Comparison of ENCODE assay signal across 7 mouse cellular contexts in genomic region chrX:102189581-102189980, GRCm38 (mm10). TPM values are rescaled to one million over a fixed set of nuclear protein-coding genes. Genes with fewer than 3 reads are reported as not detected.
DNase-seq lines count a peak whose midpoint lies in the region; ATAC-seq and TF ChIP-seq lines count a peak whose summit lies in the region.

No protein-coding gene starts in this region.

- peak overlapping the region; percentile 64; the same call in 1 of the 2 replicates for H3K4me3 ChIP-seq in hindbrain, embryonic 10.5 days
- H3K4me3 ChIP-seq in hindbrain, postnatal 0 days (ENCODE audit: low read length) = no peak overlapping the region
- H3K4me3 ChIP-seq in MEL (ENCODE audit: control insufficient read depth in 1 of 2, insufficient read depth in 1 of 2, low read depth in 2 of 2, low read length in 2 of 2) = peak overlapping the region; percentile 70 to 90

- H3K27ac ChIP-seq in hindbrain, embryonic 10.5 days = peak overlapping the region; percentile 93
- H3K27ac ChIP-seq in hindbrain, postnatal 0 days = no peak overlapping the region
- H3K27ac ChIP-seq in MEL (ENCODE audit: control insufficient read depth, low read depth, low read length) = peak overlapping the region; percentile 72

- H3K4me1 ChIP-seq in hindbrain, embryonic 10.5 days (replicated peaks) = peaks cover 7% of the 10 kb centered on the region; the same call in 1 of the 2 replicates
- H3K4me1 ChIP-seq in hindbrain, postnatal 0 days (ENCODE audit: insufficient read depth, low read length) = no peaks in the 10 kb centered on the region; the same call in 1 of the 2 replicates
- H3K4me1 ChIP-seq in MEL (ENCODE audit: control insufficient read depth in 1 of 2, insufficient read depth in 2 of 2, low read length in 2 of 2) = peaks cover 0 to 6% of the 10 kb centered on the region in 2 experiments; a peak in 1 of 4 replicates

- TF ChIP-seq RAD21 in MEL (IDR thresholded peaks at IDR 0.05; ENCODE audit: low read depth, low read length) = no peak

- H3K9ac ChIP-seq in hindbrain, postnatal 0 days (replicated peaks; ENCODE audit: low read length) = no peak overlapping the region
- H3K9ac ChIP-seq in MEL (ENCODE audit: control insufficient read depth, low read depth, low read length, poor library complexity, severe bottlenecking) = peak overlapping the region; percentile 58

- no peak for TF ChIP-seq POLR2A in MEL (IDR thresholded peaks at IDR 0.05; ENCODE audit: control insufficient read depth in 1 of 2, insufficient read depth in 1 of 2, low read depth in 1 of 2, low read length in 2 of 2, poor library complexity in 1 of 2)

- 51% methylated on average over 5 of the region's 5 CpGs for WGBS in hindbrain, embryonic 10.5 days
- 50% methylated on average over 5 of the region's 5 CpGs for WGBS in hindbrain, postnatal 0 days

- H3K9me3 ChIP-seq in hindbrain, embryonic 10.5 days = no peaks in the 10 kb centered on the region
- H3K9me3 ChIP-seq in hindbrain, postnatal 0 days (ENCODE audit: low read length) = no peaks in the 10 kb centered on the region
- no peaks in the 10 kb centered on the region for H3K9me3 ChIP-seq in MEL (replicated peaks; ENCODE audit: insufficient read depth, low read length)

- H3K79me2 ChIP-seq in MEL (ENCODE audit: control insufficient read depth, insufficient read depth, low read length, poor library complexity) = peaks cover 34% of the 10 kb centered on the region

- TF ChIP-seq CTCF in hindbrain, postnatal 0 days (IDR thresholded peaks at IDR 0.05; ENCODE audit: low read depth) = no peak
- no peak for TF ChIP-seq CTCF in MEL (IDR thresholded peaks at IDR 0.05 in 2 of 3, conservative IDR thresholded peaks at IDR 0.05 in 1 of 3; ENCODE audit: control insufficient read depth in 1 of 3, insufficient read depth in 1 of 3, low read depth in 2 of 3, low read length in 3 of 3, poor library complexity in 1 of 3, severe bottlenecking in 1 of 3)

- TF ChIP-seq EP300 in MEL (IDR thresholded peaks at IDR 0.05; ENCODE audit: low read depth in 1 of 2, low read length in 2 of 2) = no peak

- H3K4me2 ChIP-seq in hindbrain, postnatal 0 days (ENCODE audit: low read depth, low read length) = no peak overlapping the region; the same call in 1 of the 2 replicates

- no peak for DNase-seq in hindbrain, embryonic 10.5 days (ENCODE audit: low spot score)
- DNase-seq in hindbrain, postnatal 0 days (ENCODE audit: low spot score) = no peak
- peak; percentile 64 for DNase-seq in MEL (ENCODE audit: low read depth, low spot score)
- no peak for DNase-seq in frontal cortex, adult 2 months (ENCODE audit: extremely low spot score in 1 of 2, low spot score in 1 of 2)

- peaks cover 30% of the 10 kb centered on the region for H3K36me3 ChIP-seq in hindbrain, embryonic 10.5 days
- no peaks in the 10 kb centered on the region for H3K36me3 ChIP-seq in hindbrain, postnatal 0 days (ENCODE audit: insufficient read depth, low read length)
- H3K36me3 ChIP-seq in MEL (ENCODE audit: control insufficient read depth in 1 of 2, insufficient read depth in 2 of 2, low read length in 2 of 2) = peaks cover 10% of the 10 kb centered on the region in 2 experiments; a peak in 3 of 4 replicates

- ATAC-seq in hindbrain, postnatal 0 days = no peak; the same call in 1 of the 2 replicates
- 0 out of 2 replicates have a peak, but pooled peaks have one; percentile 6 for ATAC-seq in erythroid progenitor cell, adult 5-6 weeks (replicated peaks; ENCODE audit: low FRiP score, poor library complexity, severe bottlenecking)
- ATAC-seq in megakaryocyte-erythroid progenitor cell, adult 5-6 weeks (replicated peaks; ENCODE audit: low FRiP score, low TSS enrichment, poor library complexity, severe bottlenecking) = peak; percentile 37; the same call in 1 of the 2 replicates
- no peak for ATAC-seq in cerebellum, adult (ENCODE audit: insufficient number of reproducible peaks, low FRiP score, low TSS enrichment)

- peaks cover 8% of the 10 kb centered on the region for H3K27me3 ChIP-seq in hindbrain, embryonic 10.5 days (ENCODE audit: insufficient read depth, poor library complexity, severe bottlenecking)
- no peaks in the 10 kb centered on the region for H3K27me3 ChIP-seq in hindbrain, postnatal 0 days (ENCODE audit: insufficient read depth, low read length)
- H3K27me3 ChIP-seq in MEL (ENCODE audit: control insufficient read depth in 1 of 2, insufficient read depth in 2 of 2, low read length in 2 of 2) = no peaks in the 10 kb centered on the region

TF ChIP-seq in MEL, 35 proteins besides CTCF, POLR2A, EP300 and RAD21:
- TF ChIP-seq GABPA (IDR thresholded peaks at IDR 0.05; ENCODE audit: low read depth, low read length) (no peak), SMC3 (IDR thresholded peaks at IDR 0.05; ENCODE audit: low read depth, low read length) (no peak), E2F4 (IDR thresholded peaks at IDR 0.05; ENCODE audit: borderline replicate concordance, low read depth, low read length) (no peak), USF1 (IDR thresholded peaks at IDR 0.05; ENCODE audit: low read depth, low read length) (no peak), POLR2AphosphoS5 (IDR thresholded peaks at IDR 0.05; ENCODE audit: borderline replicate concordance, low read depth, low read length) (no peak), ZC3H11A (IDR thresholded peaks at IDR 0.05; ENCODE audit: low read depth, low read length) (no peak), USF2 (IDR thresholded peaks at IDR 0.05; ENCODE audit: borderline replicate concordance in 1 of 2, insufficient read depth in 1 of 2, low read depth in 1 of 2, low read length in 2 of 2) (no peak), NRF1 (IDR thresholded peaks at IDR 0.05; ENCODE audit: insufficient read depth, low read depth, low read length, poor library complexity, severe bottlenecking) (no peak), CHD1 (IDR thresholded peaks at IDR 0.05; ENCODE audit: low read depth, low read length) (no peak), TCF12 (IDR thresholded peaks at IDR 0.05; ENCODE audit: low read depth, low read length) (no peak), ZNF384 (IDR thresholded peaks at IDR 0.05; ENCODE audit: low read depth, low read length) (no peak), NELFE (IDR thresholded peaks at IDR 0.05; ENCODE audit: low read depth, low read length) (no peak), TBP (IDR thresholded peaks at IDR 0.05; ENCODE audit: low read depth, low read length) (no peak), SIN3A (IDR thresholded peaks at IDR 0.05; ENCODE audit: low read length) (no peak; the same call in 1 of the 2 replicates), RCOR1 (IDR thresholded peaks at IDR 0.05; ENCODE audit: low read depth, low read length) (no peak), MYC (IDR thresholded peaks at IDR 0.05; ENCODE audit: low read depth, low read length) (no peak), HCFC1 (IDR thresholded peaks at IDR 0.05; ENCODE audit: low read depth, low read length) (no peak), MAFK (IDR thresholded peaks at IDR 0.05; ENCODE audit: borderline replicate concordance, low read depth, low read length) (no peak)

RNA-seq across cellular contexts. Expression of gene Rps4x, which starts 0.4 kb away (rescaled TPM):
- 569 and 666 TPM in 2 replicates for polyA plus RNA-seq in hindbrain, embryonic 10.5 days (2016; fragmentation: Nextera tagmentation; extraction: Ambion mirVana)
- total RNA-seq in hindbrain, postnatal 0 days (2014; rRNA removed) = 649 and 725 TPM in 2 replicates
- 376 and 394 TPM in 2 replicates for polyA plus RNA-seq in hindbrain, postnatal 0 days (2015; fragmentation: Nextera tagmentation; extraction: Ambion mirVana)
- 2,489 and 2,760 TPM in 2 replicates for total RNA-seq in MEL (2012; rRNA removed)
- 1,000 to 10,000 TPM in 1 of 2 experiments, not detected in 1; 1,993 TPM for polyA plus RNA-seq in MEL (2012; ENCODE audit: insufficient read depth in 1 of 2, insufficient read length in 2 of 2, low read depth in 1 of 2, low replicate concordance in 2 of 2, missing spikeins in 1 of 2)
- 982 and 1,015 TPM in 2 replicates for total RNA-seq in erythroid progenitor cell, adult 5-6 weeks (2015; ENCODE audit: low replicate concordance)
- 394 and 635 TPM in 2 replicates for total RNA-seq in erythroid progenitor cell, adult 5-6 weeks (2017; ENCODE audit: low replicate concordance)
- total RNA-seq in megakaryocyte-erythroid progenitor cell, adult 5-6 weeks (2014; fragmentation: Nextera tagmentation) = 4,499 and 4,557 TPM in 2 replicates
- 2,530 and 2,821 TPM in 2 replicates for total RNA-seq in megakaryocyte-erythroid progenitor cell, adult 5-6 weeks (2017)
- 585 and 653 TPM in 2 replicates for polyA plus RNA-seq in frontal cortex, adult 2 months (2012; rRNA removed)

RNA-seq across cellular contexts. Expression of gene Ercc6l, which starts 32.7 kb away (rescaled TPM):
- 13.7 and 21.8 TPM in 2 replicates for polyA plus RNA-seq in hindbrain, embryonic 10.5 days (2016; fragmentation: Nextera tagmentation; extraction: Ambion mirVana)
- 1.8 and 2.1 TPM in 2 replicates for total RNA-seq in hindbrain, postnatal 0 days (2014; rRNA removed)
- 0.90 and 1.3 TPM in 2 replicates for polyA plus RNA-seq in hindbrain, postnatal 0 days (2015; fragmentation: Nextera tagmentation; extraction: Ambion mirVana)
- 12.3 and 12.5 TPM in 2 replicates for total RNA-seq in MEL (2012; rRNA removed)
- 10 to 100 TPM; 14.1 to 27.3 TPM for polyA plus RNA-seq in MEL (2012; ENCODE audit: insufficient read depth in 1 of 2, insufficient read length in 2 of 2, low read depth in 1 of 2, low replicate concordance in 2 of 2, missing spikeins in 1 of 2)
- 24.3 and 26.7 TPM in 2 replicates for total RNA-seq in erythroid progenitor cell, adult 5-6 weeks (2015; ENCODE audit: low replicate concordance)
- 30.9 and 34.0 TPM in 2 replicates for total RNA-seq in erythroid progenitor cell, adult 5-6 weeks (2017; ENCODE audit: low replicate concordance)
- 14.2 and 22.9 TPM in 2 replicates for total RNA-seq in megakaryocyte-erythroid progenitor cell, adult 5-6 weeks (2014; fragmentation: Nextera tagmentation)
- total RNA-seq in megakaryocyte-erythroid progenitor cell, adult 5-6 weeks (2017) = 27.2 and 27.8 TPM in 2 replicates
- 0.10 and 0.13 TPM in 2 replicates for polyA plus RNA-seq in frontal cortex, adult 2 months (2012; rRNA removed)

Comparison
In these comparisons a context has a peak if more than half of its experiments do, and no peak if none do; other contexts are left out.
1. ATAC-seq: peak in erythroid progenitor cell, adult 5-6 weeks (single experiment) and megakaryocyte-erythroid progenitor cell, adult 5-6 weeks (single experiment); none in hindbrain, postnatal 0 days (single experiment) and cerebellum, adult (single experiment).